Mouse (Mus musculus) liver, postnatal 0 days (tissue): ENCODE data around the gene Fbln2.

Experiments
- CTCF ChIP-seq: sonication (generic); IDR thresholded peaks from 2 replicates; pipeline ENCODE4 v1.5.1; 2016; ENCODE audit warnings: antibody characterized with exemption, low read depth
- EP300 ChIP-seq: IDR thresholded peaks from 2 replicates; pipeline ENCODE4 v1.6.1; 2016; ENCODE audit warnings: antibody characterized with exemption, low read depth, mild to moderate bottlenecking

GRCm38 (mm10) chr6:91284521-91285449, 72.5 kb downstream of the Fbln2 start:
- TF ChIP-seq CTCF (no peak), EP300 (no peak)
